Mouse (Mus musculus): ENCODE data around the gene BC030867. TPM values are rescaled to one million over a fixed set of nuclear protein-coding genes. Genes with fewer than 3 reads are reported as not detected.

Gene BC030867
- total RNA-seq, 2 experiments from 2014 or later, result not detected

- DNase-seq (ENCODE audit: low spot score), result no peak
Measured at GRCm38 (mm10) chr11:102290141-102290540, 41.5 kb downstream of the BC030867 start.

- DNase-seq (ENCODE audit: low spot score), result no peak
Measured at GRCm38 (mm10) chr11:102291051-102291535, 42.4 kb downstream of the BC030867 start.

- DNase-seq (ENCODE audit: low spot score), result no peak
Measured at GRCm38 (mm10) chr11:102293971-102294370, 45.3 kb downstream of the BC030867 start.

GRCm38 (mm10) chr11:102294416-102294815, 45.7 kb downstream of the BC030867 start:
- no peak for DNase-seq (ENCODE audit: low spot score)

GRCm38 (mm10) chr11:102294887-102295597, 46.4 kb downstream of the BC030867 start:
- no peak for DNase-seq (ENCODE audit: low spot score)

GRCm38 (mm10) chr11:102295598-102296471, 47.2 kb downstream of the BC030867 start:
- no peak for DNase-seq (ENCODE audit: low spot score)

- DNase-seq (ENCODE audit: low spot score), result peak; percentile 99
Measured at GRCm38 (mm10) chr11:102296491-102297472, 48.1 kb downstream of the BC030867 start, which contains the start of gene Atxn7l3. Gene Atxn7l3 (minus strand): TSS chr11:102296631.

- DNase-seq (ENCODE audit: low spot score), result no peak
Measured at GRCm38 (mm10) chr11:102297577-102298556, 49.2 kb downstream of the BC030867 start.

- peak; percentile 59 for DNase-seq (ENCODE audit: low spot score)
Measured at GRCm38 (mm10) chr11:102299839-102300238, 51.2 kb downstream of the BC030867 start.

GRCm38 (mm10) chr11:102304141-102304540, 55.5 kb downstream of the BC030867 start:
- no peak for DNase-seq (ENCODE audit: low spot score)

GRCm38 (mm10) chr11:102305359-102305758, 56.7 kb downstream of the BC030867 start:
- no peak for DNase-seq (ENCODE audit: low spot score)

GRCm38 (mm10) chr11:102308104-102308503, 59.4 kb downstream of the BC030867 start:
- no peak for DNase-seq (ENCODE audit: low spot score)

GRCm38 (mm10) chr11:102308979-102309378, 60.3 kb downstream of the BC030867 start:
- DNase-seq (ENCODE audit: low spot score), result peak; percentile 96

- DNase-seq (ENCODE audit: low spot score), result no peak
Measured at GRCm38 (mm10) chr11:102309821-102310617, 61.3 kb downstream of the BC030867 start.

- no peak for DNase-seq (ENCODE audit: low spot score)
Measured at GRCm38 (mm10) chr11:102310768-102311695, 62.4 kb downstream of the BC030867 start.

GRCm38 (mm10) chr11:102311966-102312365, 63.3 kb downstream of the BC030867 start:
- DNase-seq (ENCODE audit: low spot score), result no peak

- DNase-seq (ENCODE audit: low spot score), result no peak
Measured at GRCm38 (mm10) chr11:102312586-102312985, 63.9 kb downstream of the BC030867 start.

- no peak for DNase-seq (ENCODE audit: low spot score)
Measured at GRCm38 (mm10) chr11:102314321-102314720, 65.6 kb downstream of the BC030867 start.
